Mouse (Mus musculus): ENCODE data around the gene Snrpc.
"Not testable (repeated sequence)": the region's sequence is repeated elsewhere in the genome, so short reads cannot be mapped to it uniquely, and the experiment has no call there.

Snrpc gene

DNA sequence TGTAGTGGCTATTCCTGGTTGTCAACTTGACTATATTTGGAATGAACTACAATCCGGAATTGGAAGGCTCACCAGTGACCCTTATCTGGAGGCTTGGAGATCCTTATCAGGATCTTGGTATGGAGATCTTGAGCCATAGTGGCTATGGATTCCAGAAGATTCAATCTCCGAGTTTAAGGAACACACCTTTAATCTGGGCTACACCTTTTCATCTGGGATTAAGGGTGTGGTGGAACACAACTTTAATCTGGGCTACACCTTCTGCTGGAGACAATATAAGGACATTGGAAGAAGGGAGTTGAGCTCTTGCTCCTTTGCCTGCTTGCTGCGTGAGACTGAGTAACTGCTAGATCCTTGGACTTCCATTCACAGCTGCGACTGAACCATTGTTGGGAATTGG, at the start of gene Snrpc:
Gene Snrpc, plus strand, starts transcription at position 301 of the 400 bp plus-strand sequence.
- not testable (repeated sequence) for DNase-seq (ENCODE audit: low read depth, low spot score)

DNA sequence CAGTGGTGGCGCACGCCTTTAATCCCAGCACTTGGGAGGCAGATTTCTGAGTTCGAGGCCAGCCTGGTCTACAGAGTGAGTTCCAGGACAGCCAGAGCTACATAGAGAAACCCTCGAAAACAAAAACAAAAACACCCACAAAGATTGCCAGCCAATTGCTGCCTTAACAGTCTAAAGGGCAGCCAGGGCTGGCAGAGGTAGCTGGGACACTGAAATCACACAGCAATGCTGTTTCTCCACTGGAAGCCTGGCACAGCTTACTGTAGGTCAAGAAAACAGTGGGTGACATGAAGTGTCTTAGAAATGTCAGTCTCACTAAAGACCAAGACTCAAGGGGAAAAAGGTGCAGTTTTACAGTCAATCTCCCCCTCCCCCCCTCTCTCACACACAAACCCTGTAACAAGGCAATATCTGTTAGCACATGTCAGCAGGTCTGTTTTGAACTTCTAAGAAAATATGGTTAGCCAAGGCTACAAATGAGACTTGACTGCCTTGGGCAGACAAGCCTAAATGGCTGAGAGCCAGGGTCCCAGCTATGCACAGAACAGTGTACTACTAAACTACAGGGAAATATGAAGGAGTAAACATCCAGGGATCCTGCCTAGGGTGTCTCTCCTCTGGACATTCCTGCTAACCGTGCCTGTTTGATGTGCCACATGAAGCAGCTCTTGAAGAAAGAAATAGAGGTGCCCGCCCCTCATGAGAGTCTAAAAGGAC, 49.3 kb upstream of the Snrpc start:
- DNase-seq (ENCODE audit: low read depth, low spot score): no peak

DNA sequence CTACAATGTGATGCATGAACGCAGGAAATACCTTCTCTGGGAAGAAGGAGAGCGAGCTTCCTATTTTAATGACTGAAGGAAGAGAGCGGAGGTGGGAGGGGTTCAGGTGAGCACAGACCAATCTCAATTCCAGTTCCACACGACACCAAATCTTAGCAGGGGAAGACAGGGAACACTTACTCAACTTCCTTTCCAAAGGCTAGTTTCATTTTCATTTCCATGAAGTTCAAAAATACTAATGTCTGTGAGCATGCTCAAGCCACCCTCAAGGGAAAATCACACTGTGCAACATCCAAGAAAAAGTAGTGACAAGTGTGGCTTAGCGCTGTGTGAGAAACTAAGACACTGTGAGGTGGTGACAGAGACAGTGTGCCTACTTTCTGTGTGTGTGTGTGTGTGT, 47.9 kb upstream of the Snrpc start:
- no peak for DNase-seq (ENCODE audit: low read depth, low spot score)

DNA sequence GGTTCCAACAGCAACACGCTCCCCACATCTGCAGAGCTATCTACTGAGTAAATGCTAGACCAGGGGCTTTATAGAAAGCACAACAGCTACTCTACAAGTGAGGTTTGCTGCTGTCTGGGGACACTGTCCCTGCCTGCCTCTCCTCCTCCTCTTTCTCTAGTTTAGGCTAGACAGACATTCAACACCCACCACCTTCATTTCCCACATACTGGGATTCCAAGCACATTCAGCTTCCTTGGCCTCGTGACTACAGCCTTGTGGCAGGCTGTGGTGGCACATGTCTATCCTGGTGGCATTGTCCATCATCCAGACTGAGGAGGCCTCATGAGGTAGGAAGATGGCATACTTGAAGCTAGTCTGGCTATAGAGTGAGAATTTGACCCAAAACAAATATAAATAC, 47.0 kb upstream of the Snrpc start:
- DNase-seq (ENCODE audit: low read depth, low spot score): no peak

DNA sequence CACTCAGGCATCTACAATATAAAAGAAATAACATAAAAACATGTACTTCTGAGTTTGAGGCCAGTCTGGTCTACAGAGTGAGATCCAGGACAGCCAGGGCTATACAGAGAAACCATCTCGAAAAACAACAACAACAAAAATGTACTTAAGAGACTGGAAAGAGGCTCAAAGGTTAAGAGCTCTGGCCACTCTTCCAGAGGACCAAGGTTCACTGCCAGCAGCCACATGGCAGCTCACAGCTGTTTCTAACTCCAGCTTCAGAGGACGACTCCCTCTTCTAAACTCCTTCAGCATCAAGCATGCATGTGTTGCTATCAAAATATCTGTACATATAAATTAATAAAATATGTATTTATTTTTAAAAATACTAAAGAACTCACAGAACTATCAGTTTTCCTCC, 46.4 kb upstream of the Snrpc start:
- no peak for DNase-seq (ENCODE audit: low read depth, low spot score)

DNA sequence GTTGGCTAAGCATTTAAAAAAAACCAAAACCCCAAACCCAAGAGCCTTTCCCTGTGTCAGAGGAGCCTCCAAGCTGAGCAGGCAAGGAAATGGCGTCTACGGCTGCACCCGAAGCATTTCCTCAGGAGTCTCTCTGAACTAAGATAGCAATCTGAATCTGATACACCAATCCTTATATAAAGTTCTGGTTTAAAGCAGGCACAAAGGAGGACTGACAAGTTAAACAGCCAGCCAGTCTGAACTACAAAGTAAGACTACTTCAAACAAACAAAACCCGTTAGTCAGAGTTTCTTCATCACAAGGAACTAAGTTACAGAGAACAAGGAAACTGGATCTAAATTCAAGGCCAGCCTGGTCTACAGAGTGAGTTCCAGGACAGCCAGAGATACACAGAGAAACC, 45.4 kb upstream of the Snrpc start:
- DNase-seq (ENCODE audit: low read depth, low spot score): no peak

DNA sequence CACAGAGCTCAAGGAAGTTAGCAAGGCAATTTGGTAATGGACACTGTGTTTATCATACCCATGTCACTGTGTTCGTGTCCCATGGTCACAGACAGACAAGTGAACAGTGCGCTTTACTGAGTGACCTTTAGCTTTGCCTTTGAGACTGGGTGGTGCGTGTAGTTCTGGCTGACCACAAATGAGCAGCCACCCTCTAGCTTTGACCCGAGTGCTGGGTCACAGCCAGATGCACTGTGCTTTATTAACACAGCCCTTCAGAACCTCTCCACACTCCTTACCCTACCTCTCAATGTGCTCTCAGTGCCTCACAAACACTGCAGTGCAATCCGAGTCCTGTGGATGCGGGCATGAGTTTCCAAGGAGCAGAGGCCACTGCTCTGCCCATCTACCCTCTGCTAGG, 44.8 kb upstream of the Snrpc start:
- DNase-seq (ENCODE audit: low read depth, low spot score): no peak

DNA sequence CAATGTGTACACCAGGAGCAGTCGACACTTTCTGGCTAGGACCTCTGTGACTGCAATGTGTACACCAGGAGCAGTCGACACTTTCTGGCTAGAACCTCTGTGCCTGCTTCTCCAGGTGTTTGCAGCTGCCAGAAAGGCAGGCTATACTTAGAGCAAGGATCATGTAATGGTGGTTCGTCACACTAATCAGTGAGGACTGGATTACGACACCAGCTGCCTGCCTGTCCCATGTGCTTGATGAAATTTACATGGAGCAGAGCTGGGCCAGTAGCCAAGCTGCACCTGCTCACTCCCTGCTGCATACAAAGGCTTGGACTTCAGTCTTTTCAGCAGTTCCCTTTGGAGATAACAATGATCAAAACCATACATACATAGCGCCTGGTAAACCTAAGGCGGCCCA, 41.2 kb upstream of the Snrpc start:
- peak; percentile 32 for DNase-seq (ENCODE audit: low read depth, low spot score)

DNA sequence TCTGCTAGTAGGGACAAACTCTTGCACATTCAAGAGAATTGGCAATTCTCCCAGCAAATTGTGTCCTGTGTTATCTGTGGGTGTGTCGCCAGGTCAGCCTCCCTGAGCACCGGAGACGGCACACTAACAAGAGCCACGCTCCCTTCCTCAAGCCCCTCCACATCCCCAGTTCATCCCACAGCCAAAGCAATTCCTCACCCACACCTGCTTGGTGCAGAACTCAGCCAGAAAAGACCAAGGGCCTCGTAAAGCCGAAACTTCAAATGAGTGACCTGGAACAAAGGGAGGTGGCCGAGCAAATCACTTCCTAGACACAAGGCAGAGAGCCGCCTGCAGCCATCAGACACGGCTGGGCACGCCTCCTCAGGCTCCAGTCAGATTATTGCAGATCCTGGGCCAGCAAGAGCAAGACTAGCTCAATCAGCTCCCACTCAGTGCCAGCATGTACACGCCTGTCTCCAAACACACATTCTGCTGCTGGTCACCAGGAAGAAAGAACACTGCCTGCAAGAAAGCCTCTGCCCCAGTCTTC, 40.5 kb upstream of the Snrpc start:
- DNase-seq (ENCODE audit: low read depth, low spot score): peak; percentile 28

DNA sequence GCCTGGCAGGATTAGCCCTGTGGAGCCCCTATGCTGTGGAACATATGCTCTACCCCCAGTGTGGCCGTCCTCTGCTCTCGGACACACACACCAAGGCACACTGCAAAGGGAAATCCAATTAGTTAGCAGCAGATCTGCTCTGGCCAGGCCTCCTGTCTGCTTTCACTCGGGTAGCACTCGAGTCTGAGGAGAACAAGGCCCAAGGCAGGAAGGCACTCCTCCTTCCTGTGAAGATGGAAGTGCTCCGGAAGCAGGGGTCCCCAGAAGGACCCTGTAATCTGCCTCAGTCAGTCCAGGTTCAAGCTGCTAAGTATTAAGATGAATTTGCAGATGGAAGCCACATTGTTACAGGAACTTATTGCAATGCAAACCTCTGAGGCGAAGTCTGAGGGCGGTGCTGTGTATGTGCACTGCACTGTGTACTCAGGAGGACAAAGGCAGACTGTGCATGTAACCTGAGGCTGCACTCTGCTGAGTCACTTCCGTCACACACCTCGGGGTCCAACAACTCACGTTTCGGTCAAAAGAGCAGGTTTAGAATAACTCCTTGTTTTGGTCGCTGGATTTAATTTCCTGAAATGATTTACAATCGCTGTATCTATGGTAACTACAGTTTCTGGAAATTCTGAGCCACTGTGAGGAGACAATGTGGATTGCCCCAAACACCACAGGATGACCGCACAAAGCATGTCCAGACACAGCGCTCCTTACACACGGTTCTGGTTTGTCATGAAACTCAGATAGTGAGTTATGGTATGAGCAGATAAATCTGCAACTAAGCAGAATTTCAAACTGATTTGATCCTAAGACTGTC, 38.0 kb upstream of the Snrpc start:
- peak; percentile 93 for DNase-seq (ENCODE audit: low read depth, low spot score)

DNA sequence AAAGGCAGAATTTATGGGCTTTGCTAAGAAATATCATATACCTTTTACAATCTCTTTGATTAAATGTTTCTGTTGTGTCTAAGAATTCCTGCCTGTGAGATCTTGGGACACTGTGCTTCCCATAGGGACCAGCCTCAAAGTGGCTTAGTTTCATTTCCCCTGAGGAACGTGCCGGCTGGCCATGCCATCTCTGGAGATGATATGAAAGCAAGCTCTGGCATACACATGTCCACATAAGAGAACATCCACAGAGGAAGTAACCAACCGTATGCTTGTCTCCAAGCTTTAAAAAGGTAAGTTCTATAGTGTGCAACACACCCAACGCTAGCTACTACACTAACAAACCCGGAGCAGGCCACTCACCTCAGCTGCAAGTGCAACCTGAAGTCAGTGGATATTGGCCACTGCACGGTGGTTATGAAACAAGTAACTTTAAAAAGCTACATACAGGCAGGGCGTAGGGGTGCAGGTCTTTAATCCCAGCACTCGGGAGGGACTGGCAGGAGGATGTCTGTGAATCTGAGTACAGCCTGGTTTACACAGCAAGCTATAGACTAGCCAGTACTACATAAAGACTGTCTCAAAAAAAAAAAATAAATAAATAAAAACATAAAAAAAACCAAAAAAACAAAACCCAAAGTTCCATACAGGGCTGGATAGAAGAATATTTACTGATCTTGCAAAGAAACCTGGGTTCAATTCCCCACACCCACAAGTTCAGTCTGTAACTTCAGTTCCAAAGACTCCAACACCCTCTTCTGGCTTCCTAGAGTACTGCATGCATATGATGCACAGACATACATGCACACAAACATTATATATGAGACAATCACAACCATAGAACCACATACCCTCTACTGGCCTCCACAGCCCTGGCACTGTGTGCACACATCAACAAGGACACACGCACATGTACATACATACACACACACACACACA, 37.0 kb upstream of the Snrpc start:
- peak; percentile 82 for DNase-seq (ENCODE audit: low read depth, low spot score)

DNA sequence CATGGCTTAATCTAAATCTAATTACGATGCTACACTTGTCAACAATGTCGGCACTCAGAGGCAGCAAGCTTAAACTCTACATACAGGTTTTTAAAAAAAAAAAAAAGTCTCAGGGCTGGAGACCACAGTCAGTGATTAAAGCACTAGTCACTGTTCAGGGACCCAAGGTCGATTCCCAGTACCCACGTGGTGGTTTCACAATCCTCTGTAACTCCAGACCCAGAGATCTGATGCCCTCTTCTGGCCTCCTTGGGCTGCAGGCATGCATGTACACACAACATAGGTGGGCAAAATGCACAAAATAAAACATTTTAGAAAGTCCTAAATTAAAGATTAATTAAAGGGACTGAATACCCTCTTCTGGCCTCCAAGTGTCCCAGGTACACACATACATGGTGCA, 34.2 kb upstream of the Snrpc start:
- DNase-seq (ENCODE audit: low read depth, low spot score): no peak

DNA sequence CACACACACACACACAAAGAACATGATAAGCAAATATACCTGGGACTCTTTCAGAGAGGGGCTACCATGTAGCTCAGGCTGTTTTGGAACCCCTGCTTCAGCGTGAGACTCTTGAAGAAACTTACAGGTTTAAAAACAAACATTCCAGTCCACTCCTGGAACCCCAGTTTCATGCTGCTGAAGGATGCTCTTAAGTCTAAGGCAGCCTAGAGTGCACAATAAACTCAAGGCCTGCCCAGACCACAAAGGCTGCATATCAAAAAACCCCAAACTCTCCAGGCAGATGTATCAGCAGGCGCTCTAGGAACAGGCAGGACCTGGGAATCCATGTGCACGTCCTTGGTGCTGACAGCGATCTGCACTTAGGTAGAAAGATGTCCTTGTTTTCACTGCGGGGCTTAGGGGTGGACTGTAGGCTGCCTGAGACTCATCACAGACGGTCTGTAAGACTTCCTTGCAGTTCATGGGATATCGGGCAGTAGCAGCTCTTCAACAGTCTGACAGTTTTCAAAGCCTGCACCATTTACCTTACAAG, 33.7 kb upstream of the Snrpc start:
- no peak for DNase-seq (ENCODE audit: low read depth, low spot score)

DNA sequence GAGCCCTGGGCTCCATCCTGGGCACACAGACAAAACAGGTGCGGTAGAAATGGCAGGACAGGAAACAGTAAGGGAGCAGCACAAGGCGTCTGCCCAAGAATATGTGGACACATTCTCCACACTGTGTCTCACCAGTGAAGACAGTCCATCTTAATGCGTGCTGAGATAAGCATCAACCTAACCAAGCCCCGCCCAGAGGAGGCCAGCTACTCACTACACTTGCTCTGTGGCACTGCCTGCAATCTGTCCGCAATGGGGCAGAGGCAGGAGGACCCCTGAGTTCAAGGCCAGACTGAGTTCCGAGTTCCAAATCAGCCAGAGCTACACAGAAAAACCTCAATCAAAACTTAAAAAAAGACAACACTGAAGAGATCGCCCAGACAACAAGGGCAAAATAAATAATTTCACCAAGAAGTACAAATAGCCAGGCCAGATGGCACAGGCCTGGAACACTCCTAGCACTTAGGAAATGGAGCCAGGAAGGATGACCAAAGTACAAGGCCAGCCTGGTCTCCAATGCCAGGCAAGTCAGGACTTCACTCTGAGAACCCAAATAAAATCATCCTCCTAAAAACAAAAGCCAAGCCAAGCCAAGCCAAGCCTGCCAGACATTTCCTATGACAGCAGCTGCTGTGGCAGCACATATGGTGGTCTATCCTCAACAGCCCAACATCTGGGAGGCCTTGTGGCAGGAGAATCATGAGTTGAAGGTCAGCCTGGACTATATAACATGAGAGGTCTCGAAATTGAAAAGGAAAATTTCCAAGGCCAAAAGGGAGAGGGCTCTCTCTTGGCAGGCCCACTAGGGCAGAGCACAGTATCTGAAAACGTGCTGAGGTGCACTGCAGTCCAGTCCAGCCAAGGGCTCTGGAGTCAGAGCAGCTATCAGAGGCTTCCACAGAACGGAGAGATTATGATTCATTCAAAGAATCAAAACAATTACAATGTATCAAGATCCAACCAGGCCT, 32.9 kb upstream of the Snrpc start:
- DNase-seq (ENCODE audit: low read depth, low spot score): no peak

DNA sequence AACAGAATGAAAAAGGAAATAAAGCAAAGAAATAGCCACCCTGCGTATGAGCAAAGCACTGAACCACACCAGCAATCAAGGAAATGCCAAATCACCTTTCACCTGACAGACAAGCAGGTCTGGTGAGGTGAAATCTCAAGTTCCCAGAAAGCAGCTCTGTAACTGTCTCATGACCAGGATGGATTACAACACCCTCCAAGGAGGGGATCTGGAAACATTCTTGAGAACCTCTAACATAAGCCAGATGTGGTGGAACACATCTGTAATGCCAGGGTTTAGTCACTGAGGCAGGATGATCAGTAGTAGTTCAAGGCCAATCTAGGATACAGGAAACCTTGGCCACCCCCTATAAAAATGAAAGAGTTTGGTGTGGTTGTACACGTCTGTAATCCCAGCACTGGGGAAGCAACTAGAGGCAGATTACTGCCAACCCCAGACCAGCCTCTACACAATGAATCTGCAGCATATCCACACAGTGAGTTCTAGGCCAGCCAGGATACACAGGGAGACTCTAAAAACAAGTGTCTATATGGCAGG, 30.3 kb upstream of the Snrpc start:
- no peak for DNase-seq (ENCODE audit: low read depth, low spot score)

DNA sequence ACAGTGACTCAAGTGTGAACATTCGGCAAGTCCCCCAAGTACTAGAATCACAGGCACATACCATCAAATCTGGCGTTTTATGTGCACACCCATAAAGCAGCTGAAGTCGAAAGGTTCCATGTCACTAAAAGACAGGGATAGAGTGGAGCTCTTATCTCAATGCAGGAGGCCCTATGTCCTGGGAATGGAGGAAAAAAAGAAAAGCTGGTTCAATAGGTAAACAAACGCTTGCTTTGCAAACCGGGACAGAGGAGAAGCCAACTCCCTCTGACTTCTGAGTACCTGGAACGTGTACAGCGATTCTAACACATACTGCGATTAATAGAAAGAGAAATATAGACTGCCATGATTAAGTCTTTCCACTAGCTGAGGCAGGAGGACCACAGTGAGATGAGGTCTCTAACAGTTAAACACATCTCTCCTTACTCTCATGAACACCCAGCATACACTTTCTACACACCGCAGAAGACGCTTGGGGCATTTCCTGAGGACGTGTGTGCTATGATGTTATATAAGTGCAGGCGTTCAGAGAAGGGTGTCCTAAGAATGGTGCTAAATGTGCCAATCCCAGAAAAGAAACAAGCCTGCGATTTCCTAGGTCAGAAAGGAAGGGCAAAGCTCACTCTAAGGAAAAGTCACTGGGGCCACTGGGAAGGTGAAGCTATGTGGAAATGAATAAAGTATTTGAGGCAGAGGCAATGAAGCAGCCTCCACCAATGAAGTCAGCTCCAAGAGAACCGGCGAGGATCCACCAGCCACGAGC, 27.2 kb upstream of the Snrpc start:
- DNase-seq (ENCODE audit: low read depth, low spot score): no peak

DNA sequence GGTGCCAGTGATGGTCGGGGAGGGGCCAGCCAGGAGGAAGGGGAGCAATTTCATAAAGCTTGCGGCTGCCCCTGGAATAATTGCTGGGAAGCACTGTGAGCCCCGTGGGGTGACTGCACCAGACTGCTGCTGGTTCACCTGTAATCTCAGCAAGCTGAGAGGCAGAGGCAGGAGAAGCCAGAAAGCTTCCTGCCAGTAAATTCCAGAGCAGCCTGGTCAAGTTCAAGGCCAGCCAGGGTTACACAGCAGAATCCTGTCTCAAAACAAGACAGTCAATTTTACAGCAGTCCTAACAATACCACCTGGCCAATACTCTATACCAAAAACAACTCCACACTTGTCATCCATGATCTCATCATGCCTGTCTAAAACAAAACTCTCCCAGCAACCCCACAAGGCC, 26.0 kb upstream of the Snrpc start:
- DNase-seq (ENCODE audit: low read depth, low spot score): no peak

DNA sequence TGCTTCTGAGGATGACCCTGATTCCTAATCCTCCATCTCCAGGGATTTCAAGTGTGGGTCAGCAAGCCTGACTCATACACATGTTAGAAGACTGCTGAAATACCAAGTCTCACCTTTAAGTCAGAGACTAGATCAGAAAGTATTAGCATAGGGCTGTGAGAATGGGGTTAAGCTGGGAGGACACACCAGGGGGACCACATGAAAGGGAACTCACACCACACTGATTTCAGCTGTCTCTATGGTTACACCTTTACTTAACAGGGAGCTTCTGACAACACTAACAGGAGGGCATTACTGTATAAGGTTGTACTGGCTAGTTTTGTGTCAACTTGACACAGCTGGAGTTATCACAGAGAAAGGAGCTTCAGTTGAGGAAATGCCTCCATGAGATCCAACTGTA, 23.3 kb upstream of the Snrpc start:
- DNase-seq (ENCODE audit: low read depth, low spot score): peak; percentile 25

DNA sequence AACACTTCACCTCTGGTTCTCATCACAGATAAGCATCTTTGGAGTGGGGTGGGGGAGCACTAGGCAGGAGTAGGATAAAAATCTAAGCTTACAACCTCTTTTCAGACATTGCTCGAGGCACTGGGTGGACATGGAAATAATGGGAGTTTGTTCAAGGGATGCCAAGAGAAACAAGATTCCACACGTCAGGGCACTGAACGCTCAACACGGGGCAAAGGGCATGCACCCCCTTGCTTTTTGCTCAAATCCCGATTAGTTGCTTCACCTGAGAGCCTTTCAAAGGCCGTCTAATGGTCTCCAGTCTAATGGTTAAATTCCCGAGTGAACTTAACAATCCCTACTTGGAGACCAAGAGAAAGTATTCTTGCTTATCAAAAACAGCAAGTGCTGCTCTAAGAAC, 18.9 kb upstream of the Snrpc start:
- DNase-seq (ENCODE audit: low read depth, low spot score): no peak

Measured in R1 (cell line).